Comparison of ENCODE assay signal across 17 mouse cellular contexts in the genomic region with DNA sequence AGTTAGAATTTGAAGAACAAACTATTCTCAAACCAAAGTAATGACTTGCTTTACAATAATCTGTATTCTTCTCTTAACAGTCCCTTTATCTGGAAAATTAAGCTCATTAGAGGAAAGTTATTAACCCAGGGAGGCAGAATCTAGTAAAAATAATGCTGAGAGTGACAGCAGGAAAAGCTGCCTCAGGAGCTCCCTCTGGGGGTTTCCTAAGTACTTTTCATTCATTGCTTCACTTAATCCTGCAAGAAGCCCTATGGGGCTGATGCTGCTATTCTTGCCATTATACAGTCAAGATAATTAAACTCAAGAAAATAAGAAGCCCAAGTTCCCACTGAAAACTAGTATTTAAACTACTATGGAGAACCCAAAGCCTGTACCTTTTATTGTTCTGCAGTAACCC.
DNase-seq lines count a peak whose midpoint lies in the region; ATAC-seq and TF ChIP-seq lines count a peak whose summit lies in the region.
"Had no signal": no experiment of that assay in that cellular context is flagged by ENCODE, and none has a peak within 500 bp of the region (broad histone marks: within the 10 kb centered on the region; RNA-seq: fewer than 3 reads in every experiment).

No protein-coding gene starts in this region.

- no peak for DNase-seq in heart, adult 2 months
- no peak for DNase-seq in heart, adult 11 months
- DNase-seq in midbrain, embryonic 14.5 days, result peak; percentile 23
- no peak for DNase-seq in midbrain, embryonic 10.5 days (ENCODE audit: low spot score)
- peak; percentile 31 for DNase-seq in NIH3T3 (ENCODE audit: low read depth)
- peak; percentile 13 for DNase-seq in splenic B cell, adult 2 months (ENCODE audit: low read depth, low spot score)
- no peak for DNase-seq in gastrocnemius, postnatal 14 days
- no peak for DNase-seq in cerebellum, adult 9-11 months
- DNase-seq: cerebellum, adult 8-10 months; gastrocnemius, postnatal 25 days had no signal

- no peaks in the 10 kb centered on the region for H3K4me1 ChIP-seq in heart, adult 2 months (ENCODE audit: control insufficient read depth, insufficient read depth, low read length)
- no peaks in the 10 kb centered on the region for H3K4me1 ChIP-seq in midbrain, embryonic 14.5 days (ENCODE audit: control insufficient read depth, insufficient read depth, low read length)
- no peaks in the 10 kb centered on the region for H3K4me1 ChIP-seq in midbrain, embryonic 10.5 days
- H3K4me1 ChIP-seq: embryonic facial prominence, embryonic 15.5 days; forebrain, embryonic 13.5 days; limb, embryonic 13.5 days; midbrain, embryonic 12.5 days; neural tube, embryonic 13.5 days had no signal

- TF ChIP-seq EP300 in heart, adult 2 months (IDR thresholded peaks at IDR 0.05; ENCODE audit: insufficient read depth, low read depth, low read length), result no peak

- TF ChIP-seq CTCF in heart, adult 2 months (IDR thresholded peaks at IDR 0.05), result peak; percentile 27

- ATAC-seq in midbrain, embryonic 14.5 days (ENCODE audit: low FRiP score, low TSS enrichment), result no peak
- ATAC-seq: activated CD4-positive, CD25-positive, alpha-beta regulatory T cell, adult 4 months; forebrain, embryonic 13.5 days; lung, postnatal 0 days had no signal

- H3K4me3 ChIP-seq in heart, adult 2 months, result no peak overlapping the region
- H3K4me3 ChIP-seq in midbrain, embryonic 14.5 days (replicated peaks; ENCODE audit: low read depth, low read length), result no peak overlapping the region
- no peak overlapping the region for H3K4me3 ChIP-seq in midbrain, embryonic 10.5 days
- H3K4me3 ChIP-seq: embryonic facial prominence, embryonic 15.5 days; forebrain, embryonic 13.5 days; limb, embryonic 13.5 days; midbrain, embryonic 12.5 days; neural tube, embryonic 13.5 days had no signal

- intact Hi-C loops in heart, adult 2 months (cut with DNase I), result no loop called here
- intact Hi-C loops in gastrocnemius, postnatal 14 days (cut with DNase I; ENCODE audit: low total_unique reads), result no loop called here

- no peaks in the 10 kb centered on the region for H3K27me3 ChIP-seq in heart, adult 2 months (ENCODE audit: control insufficient read depth, insufficient read depth, low read length)
- H3K27me3 ChIP-seq in midbrain, embryonic 14.5 days (ENCODE audit: control insufficient read depth, insufficient read depth, low read length), result no peaks in the 10 kb centered on the region
- H3K27me3 ChIP-seq in midbrain, embryonic 10.5 days (ENCODE audit: low read depth, poor library complexity, severe bottlenecking), result no peaks in the 10 kb centered on the region
- H3K27me3 ChIP-seq in splenic B cell, adult 2 months (ENCODE audit: control insufficient read depth, insufficient read depth, low read length, poor library complexity, severe bottlenecking), result no peaks in the 10 kb centered on the region
- H3K27me3 ChIP-seq: embryonic facial prominence, embryonic 15.5 days; forebrain, embryonic 13.5 days; limb, embryonic 13.5 days; midbrain, embryonic 12.5 days; neural tube, embryonic 13.5 days had no signal

- H3K36me3 ChIP-seq in heart, adult 2 months (ENCODE audit: control insufficient read depth, insufficient read depth, low read length), result no peaks in the 10 kb centered on the region
- H3K36me3 ChIP-seq in midbrain, embryonic 14.5 days (ENCODE audit: control insufficient read depth, insufficient read depth, low read length), result no peaks in the 10 kb centered on the region
- H3K36me3 ChIP-seq in midbrain, embryonic 10.5 days, result no peaks in the 10 kb centered on the region
- H3K36me3 ChIP-seq in splenic B cell, adult 2 months (ENCODE audit: control insufficient read depth, insufficient read depth, low read length, poor library complexity, severe bottlenecking), result no peaks in the 10 kb centered on the region
- H3K36me3 ChIP-seq: embryonic facial prominence, embryonic 15.5 days; limb, embryonic 13.5 days; midbrain, embryonic 12.5 days; neural tube, embryonic 13.5 days had no signal

- H3K27ac ChIP-seq in heart, adult 2 months, result no peak overlapping the region
- H3K27ac ChIP-seq in midbrain, embryonic 14.5 days (replicated peaks; ENCODE audit: low read depth, low read length), result no peak overlapping the region
- no peak overlapping the region for H3K27ac ChIP-seq in midbrain, embryonic 10.5 days (replicated peaks)
- H3K27ac ChIP-seq: embryonic facial prominence, embryonic 15.5 days; forebrain, embryonic 13.5 days; limb, embryonic 13.5 days; midbrain, embryonic 12.5 days; neural tube, embryonic 13.5 days had no signal

- no peak for TF ChIP-seq POLR2A in heart, adult 2 months (IDR thresholded peaks at IDR 0.05; ENCODE audit: insufficient read depth, low read depth, low read length)

- no peaks in the 10 kb centered on the region for H3K79me2 ChIP-seq in heart, adult 2 months (replicated peaks; ENCODE audit: control insufficient read depth, insufficient read depth, low read length)

- no peak overlapping the region for H3K9ac ChIP-seq in heart, adult 2 months (ENCODE audit: low read depth, low read length)
- H3K9ac ChIP-seq in midbrain, embryonic 14.5 days (replicated peaks; ENCODE audit: low read length), result no peak overlapping the region
- H3K9ac ChIP-seq: embryonic facial prominence, embryonic 15.5 days; forebrain, embryonic 13.5 days; limb, embryonic 13.5 days; midbrain, embryonic 12.5 days; neural tube, embryonic 13.5 days had no signal

- H3K4me2 ChIP-seq in midbrain, embryonic 14.5 days (ENCODE audit: low read length), result no peak overlapping the region
- H3K4me2 ChIP-seq: embryonic facial prominence, embryonic 15.5 days; forebrain, embryonic 13.5 days; limb, embryonic 13.5 days; midbrain, embryonic 12.5 days; neural tube, embryonic 13.5 days had no signal

- H3K9me3 ChIP-seq in midbrain, embryonic 14.5 days (ENCODE audit: control insufficient read depth, low read length), result no peaks in the 10 kb centered on the region
- no peaks in the 10 kb centered on the region for H3K9me3 ChIP-seq in midbrain, embryonic 10.5 days (replicated peaks)
- H3K9me3 ChIP-seq: embryonic facial prominence, embryonic 15.5 days; forebrain, embryonic 13.5 days; limb, embryonic 13.5 days; midbrain, embryonic 12.5 days; neural tube, embryonic 13.5 days had no signal

Comparison
In these comparisons a context has a peak if more than half of its experiments do, and no peak if none do; other contexts are left out.
1. DNase-seq: peak in midbrain, embryonic 14.5 days (single experiment), NIH3T3 (single experiment) and splenic B cell, adult 2 months (single experiment); none in heart, adult 2 months (0 of 2), heart, adult 11 months (single experiment), midbrain, embryonic 10.5 days (single experiment), gastrocnemius, postnatal 14 days (single experiment) and cerebellum, adult 9-11 months (single experiment).